Comparison of ENCODE assay signal across 9 mouse cellular contexts in genomic region chr3:88493706-88494582, GRCm38 (mm10). TPM values are rescaled to one million over a fixed set of nuclear protein-coding genes. Genes with fewer than 3 reads are reported as not detected.
DNase-seq lines count a peak whose midpoint lies in the region; ATAC-seq and TF ChIP-seq lines count a peak whose summit lies in the region.
"Had no signal": no experiment of that assay in that cellular context is flagged by ENCODE, and none has a peak within 500 bp of the region (broad histone marks: within the 10 kb centered on the region; RNA-seq: fewer than 3 reads in every experiment).

No protein-coding gene starts in this region.

- peak in 1 of 2 experiments; percentile 32 for DNase-seq in heart, adult 2 months
- no peak for DNase-seq in heart, adult 9 months (ENCODE audit: low spot score in 2 of 2)
- no peak for DNase-seq in testis, postnatal 10 days (ENCODE audit: low spot score)
- DNase-seq in spleen, adult 18-20 months, result no peak
- no peak for DNase-seq in retina, embryonic 14.5 days (ENCODE audit: low spot score)
- no peak for DNase-seq in cerebellum, postnatal 25 days
- DNase-seq: cerebellum, adult 8-10 months had no signal

- peaks cover 46% of the 10 kb centered on the region for H3K4me1 ChIP-seq in heart, adult 2 months (ENCODE audit: control insufficient read depth, insufficient read depth, low read length)
- peaks cover 15% of the 10 kb centered on the region for H3K4me1 ChIP-seq in testis, adult 2 months (ENCODE audit: control insufficient read depth, insufficient read depth, low read length)
- H3K4me1 ChIP-seq in limb, embryonic 12.5 days (replicated peaks), result peaks cover 45% of the 10 kb centered on the region

- TF ChIP-seq CTCF in heart, adult 2 months (IDR thresholded peaks at IDR 0.05), result no peak
- TF ChIP-seq CTCF in testis, adult 2 months (IDR thresholded peaks at IDR 0.05; ENCODE audit: control insufficient read depth, insufficient read depth, insufficient replicate concordance, low read depth, low read length), result no peak

- H3K36me3 ChIP-seq in heart, adult 2 months (ENCODE audit: control insufficient read depth, insufficient read depth, low read length), result peaks cover 28% of the 10 kb centered on the region
- H3K36me3 ChIP-seq in testis, adult 2 months (ENCODE audit: control insufficient read depth, insufficient read depth, low read length), result no peaks in the 10 kb centered on the region
- H3K36me3 ChIP-seq in limb, embryonic 12.5 days, result no peaks in the 10 kb centered on the region

- H3K4me2 ChIP-seq in limb, embryonic 12.5 days, result peak overlapping the region; percentile 76; the same call in 1 of the 2 replicates

- TF ChIP-seq EP300 in heart, adult 2 months (IDR thresholded peaks at IDR 0.05; ENCODE audit: insufficient read depth, low read depth, low read length), result no peak

- H3K27ac ChIP-seq in heart, adult 2 months, result peak overlapping the region; percentile 98
- H3K27ac ChIP-seq in testis, adult 2 months (ENCODE audit: control insufficient read depth, insufficient read depth, low read depth, low read length), result peak overlapping the region; percentile 47
- peak overlapping the region; percentile 81 for H3K27ac ChIP-seq in limb, embryonic 12.5 days

- intact Hi-C loops in heart, adult 2 months (cut with DNase I), result loop anchor here (2.0 kb wide), 1 partner anchor 15 kb away; the partner anchor contains the start of gene Lmna

- no peak for ATAC-seq in limb, embryonic 12.5 days (ENCODE audit: insufficient number of reproducible peaks, insufficient read depth, low FRiP score, low TSS enrichment, low read depth)

- TF ChIP-seq POLR2A in heart, adult 2 months (IDR thresholded peaks at IDR 0.05; ENCODE audit: insufficient read depth, low read depth, low read length), result no peak
- no peak for TF ChIP-seq POLR2A in testis, adult 2 months (IDR thresholded peaks at IDR 0.05; ENCODE audit: control insufficient read depth, low read depth, low read length)

- peak overlapping the region; percentile 23; the same call in 1 of the 2 replicates for H3K9ac ChIP-seq in heart, adult 2 months (ENCODE audit: low read depth, low read length)
- H3K9ac ChIP-seq in limb, embryonic 12.5 days (replicated peaks), result no peak overlapping the region

- 46% methylated on average over 11 of the region's 11 CpGs for WGBS in heart, adult 2 months
- 79% methylated on average over 11 of the region's 11 CpGs for WGBS in limb, embryonic 12.5 days

- peak overlapping the region; percentile 64; the same call in 1 of the 2 replicates for H3K4me3 ChIP-seq in heart, adult 2 months
- H3K4me3 ChIP-seq in testis, adult 2 months (ENCODE audit: control insufficient read depth, low read depth, low read length), result no peak overlapping the region
- no peak overlapping the region for H3K4me3 ChIP-seq in limb, embryonic 12.5 days (replicated peaks)

- H3K9me3 ChIP-seq in limb, embryonic 12.5 days, result no peaks in the 10 kb centered on the region

- H3K79me2 ChIP-seq in heart, adult 2 months (replicated peaks; ENCODE audit: control insufficient read depth, insufficient read depth, low read length), result peaks cover 3% of the 10 kb centered on the region; the same call in 1 of the 2 replicates

- no peaks in the 10 kb centered on the region for H3K27me3 ChIP-seq in heart, adult 2 months (ENCODE audit: control insufficient read depth, insufficient read depth, low read length)
- H3K27me3 ChIP-seq in testis, adult 2 months (ENCODE audit: control insufficient read depth, insufficient read depth, low read length), result no peaks in the 10 kb centered on the region
- H3K27me3 ChIP-seq in limb, embryonic 12.5 days, result no peaks in the 10 kb centered on the region

RNA-seq across cellular contexts. Expression of gene Lmna, which starts 15.8 kb away (rescaled TPM):
- total RNA-seq in heart, adult 2 months (2021), result 100 to 1,000 TPM; 117 to 138 TPM
- polyA plus RNA-seq in heart, adult 2 months (2012; rRNA removed), result 67.3 and 85.2 TPM in 2 replicates
- polyA plus RNA-seq in testis, adult 2 months (2012; rRNA removed), result 14.4 and 16.7 TPM in 2 replicates
- 51.8 and 56.4 TPM in 2 replicates for polyA plus RNA-seq in limb, embryonic 12.5 days (2016; fragmentation: Nextera tagmentation; extraction: Ambion mirVana)

RNA-seq across cellular contexts. Expression of gene Sema4a, which starts 33.0 kb away (rescaled TPM):
- 1 to 10 TPM; 3.2 to 3.3 TPM for total RNA-seq in heart, adult 2 months (2021)
- polyA plus RNA-seq in heart, adult 2 months (2012; rRNA removed), result 8.5 and 9.5 TPM in 2 replicates
- 58.9 and 66.2 TPM in 2 replicates for polyA plus RNA-seq in testis, adult 2 months (2012; rRNA removed)
- polyA plus RNA-seq in limb, embryonic 12.5 days (2016; fragmentation: Nextera tagmentation; extraction: Ambion mirVana), result 8.0 and 8.3 TPM in 2 replicates

RNA-seq across cellular contexts. Expression of gene Mex3a, which starts 38.3 kb away (rescaled TPM):
- under 1 TPM; 0.42 to 0.45 TPM for total RNA-seq in heart, adult 2 months (2021)
- 0.27 and 0.59 TPM in 2 replicates for polyA plus RNA-seq in heart, adult 2 months (2012; rRNA removed)
- 1.4 and 1.5 TPM in 2 replicates for polyA plus RNA-seq in testis, adult 2 months (2012; rRNA removed)
- polyA plus RNA-seq in limb, embryonic 12.5 days (2016; fragmentation: Nextera tagmentation; extraction: Ambion mirVana), result 37.4 and 38.0 TPM in 2 replicates

RNA-seq across cellular contexts. Expression of gene Rab25, which starts 54.2 kb away (rescaled TPM):
- not detected for total RNA-seq in heart, adult 2 months (2021)
- polyA plus RNA-seq in heart, adult 2 months (2012; rRNA removed), result 2.2 TPM in 1 of 2 replicates, not detected in the other
- polyA plus RNA-seq in testis, adult 2 months (2012; rRNA removed), result 0.10 and 1.9 TPM in 2 replicates
- polyA plus RNA-seq in limb, embryonic 12.5 days (2016; fragmentation: Nextera tagmentation; extraction: Ambion mirVana), result 2.6 and 3.5 TPM in 2 replicates

RNA-seq across cellular contexts. Expression of gene Lamtor2, which starts 58.9 kb away (rescaled TPM):
- total RNA-seq in heart, adult 2 months (2021), result 100 to 1,000 TPM in 1 of 2 experiments, 10 to 100 TPM in 1; 94.3 to 104 TPM
- 118 TPM in 2 replicates for polyA plus RNA-seq in heart, adult 2 months (2012; rRNA removed)
- polyA plus RNA-seq in testis, adult 2 months (2012; rRNA removed), result 46.9 and 53.9 TPM in 2 replicates
- polyA plus RNA-seq in limb, embryonic 12.5 days (2016; fragmentation: Nextera tagmentation; extraction: Ambion mirVana), result 134 and 139 TPM in 2 replicates

Comparison
In these comparisons a context has a peak if more than half of its experiments do, and no peak if none do; other contexts are left out.
1. H3K27ac ChIP-seq: peak in every context shown above with its lines; median percentile 98 in heart, adult 2 months; 81 in limb, embryonic 12.5 days; 47 in testis, adult 2 months.
2. RNA of gene Mex3a, which starts 38.3 kb away (polyA plus RNA-seq): 37.4 to 38.0 TPM in limb, embryonic 12.5 days; 1.4 to 1.5 TPM in testis, adult 2 months and 0.27 to 0.59 TPM in heart, adult 2 months; every median in the first group is over 10 times any median in the second.